Mouse (Mus musculus): ENCODE measurements at regions not wholly inside any gene's neighbourhood (a gene's known extent, or its start where the extent isn't known, plus 50 kb on each side); places are given as distances from the start of the nearest gene placed in this dataset.
"Not testable (repeated sequence)": the region's sequence is repeated elsewhere in the genome, so short reads cannot be mapped to it uniquely, and the experiment has no call there.

DNA sequence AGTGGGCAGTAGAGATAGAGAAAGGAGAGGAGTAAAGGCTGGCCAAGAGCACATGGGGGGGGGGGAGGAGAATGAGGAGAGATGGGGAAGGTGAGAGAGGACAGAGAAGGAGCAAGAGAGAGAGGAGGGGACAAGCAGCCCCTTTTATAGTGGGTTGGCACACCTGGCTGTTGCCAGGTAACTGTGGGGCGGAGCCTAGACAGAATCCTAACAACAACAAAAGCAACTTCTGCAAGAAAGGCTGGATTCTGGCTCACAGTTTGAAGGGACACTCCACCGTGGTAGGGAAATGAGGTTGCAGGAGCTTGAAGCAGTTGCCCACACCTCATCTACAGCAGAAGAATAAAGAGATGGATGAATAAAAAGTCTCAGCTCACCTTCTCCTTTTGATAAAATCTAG, 115.1 kb upstream of the Rhobtb1 start:
- no peak for DNase-seq (ENCODE audit: low spot score)

GRCm38 (mm10) chr10:69044171-69044651, 107.0 kb upstream of the Rhobtb1 start:
- DNase-seq (ENCODE audit: low spot score): peak; percentile 65

GRCm38 (mm10) chr10:69045275-69045674, 106.0 kb upstream of the Rhobtb1 start:
- peak; percentile 19 for DNase-seq (ENCODE audit: low spot score)

GRCm38 (mm10) chr10:69046008-69046555, 105.2 kb upstream of the Rhobtb1 start:
- peak; percentile 41 for DNase-seq (ENCODE audit: low spot score)

GRCm38 (mm10) chr10:69078008-69078407, 73.2 kb upstream of the Rhobtb1 start:
- DNase-seq (ENCODE audit: low spot score): no peak

DNA sequence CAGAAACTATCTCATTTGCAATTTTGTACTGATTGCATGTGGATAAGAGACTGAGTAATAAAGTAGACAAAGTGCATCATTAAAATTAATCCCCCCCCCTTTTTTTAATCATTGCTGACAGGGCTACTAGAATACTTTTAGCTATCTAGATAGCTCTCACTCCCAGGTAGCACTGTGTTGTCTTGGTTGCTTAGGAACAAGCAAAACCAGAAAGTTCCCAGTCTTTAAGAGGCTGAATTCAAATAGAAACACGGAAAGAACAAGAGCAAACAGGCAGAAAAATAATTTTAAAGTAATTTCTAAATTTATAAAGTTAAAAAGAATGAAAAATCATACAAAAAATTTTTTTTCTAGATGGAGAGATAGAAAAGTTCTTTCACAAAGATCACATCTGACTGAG, 65.0 kb upstream of the Rhobtb1 start:
- no peak for DNase-seq (ENCODE audit: low spot score)

DNA sequence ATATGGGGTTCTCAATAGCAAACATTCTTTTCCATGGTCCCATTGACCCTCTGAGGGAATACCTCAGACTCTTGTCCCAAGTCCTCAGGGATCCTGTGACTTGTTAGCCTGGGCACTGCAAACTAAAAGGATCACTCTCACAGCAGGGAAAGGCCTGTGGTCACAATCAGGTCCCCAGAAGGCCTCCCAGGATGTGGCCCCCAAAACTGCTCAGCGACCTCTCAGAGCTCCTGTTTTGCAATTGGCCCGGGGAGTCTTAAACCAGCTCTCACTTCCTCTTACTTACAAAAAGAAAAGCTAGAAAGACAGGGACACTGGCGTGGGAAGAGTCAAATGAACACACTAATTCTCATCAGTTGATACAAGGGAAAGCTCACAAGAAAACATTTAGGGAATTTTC, 59.4 kb upstream of the Rhobtb1 start:
- DNase-seq (ENCODE audit: low spot score): no peak

DNA sequence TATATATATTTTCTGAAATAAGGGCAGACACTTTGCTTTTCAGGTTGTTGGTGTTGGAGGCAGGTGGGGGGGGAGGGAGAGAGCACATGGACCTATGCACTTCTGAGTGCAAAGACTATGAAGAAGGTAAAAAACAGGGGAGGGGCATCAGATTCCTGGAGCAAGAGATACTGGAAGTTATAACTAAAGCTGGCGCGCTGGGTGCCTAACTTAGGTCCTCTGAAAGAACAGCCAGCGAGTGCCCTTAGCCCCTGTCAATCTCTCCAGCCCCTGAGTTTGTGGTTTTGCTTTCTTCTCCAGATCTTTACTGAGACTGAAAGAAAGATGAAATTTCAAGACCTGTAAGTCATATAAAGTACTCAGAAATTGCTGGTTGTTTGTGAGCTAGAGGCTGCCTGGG, 51.2 kb upstream of the Rhobtb1 start:
- no peak for DNase-seq (ENCODE audit: low spot score)

DNA sequence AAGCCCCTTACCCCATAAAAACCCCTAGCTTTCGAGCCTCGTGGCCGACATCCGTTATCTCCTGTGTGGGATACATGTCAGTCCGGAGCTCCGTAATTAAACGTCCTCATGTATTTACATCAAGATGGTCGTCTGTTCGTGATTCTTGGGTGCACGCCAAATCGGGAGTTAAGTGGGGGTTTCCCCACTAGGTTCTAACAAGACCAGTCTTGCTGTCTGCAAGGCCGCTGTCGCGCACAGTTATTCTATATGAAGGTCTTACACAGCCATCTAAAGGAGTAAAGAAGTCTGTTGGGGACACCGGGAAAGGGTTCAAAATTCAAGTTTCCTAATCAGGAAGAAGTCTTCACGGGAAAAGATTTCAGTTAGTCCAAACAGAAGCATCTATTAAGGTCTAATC, 50.5 kb upstream of the Rhobtb1 start:
- not testable (repeated sequence) for DNase-seq (ENCODE audit: low spot score)
